Mouse (Mus musculus): ENCODE data around the gene BC049352.

DNA sequence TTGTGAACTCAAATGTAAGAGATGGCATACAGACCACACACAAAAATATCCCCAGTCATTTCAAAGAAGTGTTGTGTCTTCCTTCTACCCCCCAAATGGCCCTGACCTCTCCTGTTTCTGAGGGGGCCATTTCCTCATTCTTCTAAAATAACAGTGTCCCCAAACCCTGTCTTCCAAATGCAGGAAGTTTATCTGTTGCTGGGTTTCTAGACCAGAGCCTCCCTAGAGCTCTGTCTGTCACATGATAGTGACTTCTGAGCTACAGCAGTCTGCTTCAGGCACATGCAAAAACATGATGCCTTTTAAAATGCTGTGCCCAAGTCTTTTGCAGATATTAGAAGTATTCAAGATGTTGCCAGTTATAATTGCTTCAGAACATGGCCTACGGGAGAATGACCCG lies 92.8 kb downstream of the BC049352 start:
- TF ChIP-seq CTCF (IDR thresholded peaks at IDR 0.05; ENCODE audit: borderline replicate concordance, extremely low read depth, insufficient read depth, insufficient read length) (no peak), POLR2A (IDR thresholded peaks at IDR 0.05; ENCODE audit: borderline replicate concordance, extremely low read depth, insufficient read depth, insufficient read length, poor library complexity, severe bottlenecking) (no peak)

All from brain, embryonic 14.5 days (tissue).